Mouse (Mus musculus) lung, postnatal 0 days (tissue): ENCODE measurements around the gene Mgll.

Experiments used
- CTCF ChIP-seq: IDR thresholded peaks from 2 replicates; pipeline ENCODE4 v1.5.1; 2016; ENCODE audit warnings: antibody characterized with exemption, mild to moderate bottlenecking
- EP300 ChIP-seq: IDR thresholded peaks from 2 replicates; pipeline ENCODE4 v1.6.1; 2016; ENCODE audit warnings: antibody characterized with exemption, mild to moderate bottlenecking, control low read depth

DNA sequence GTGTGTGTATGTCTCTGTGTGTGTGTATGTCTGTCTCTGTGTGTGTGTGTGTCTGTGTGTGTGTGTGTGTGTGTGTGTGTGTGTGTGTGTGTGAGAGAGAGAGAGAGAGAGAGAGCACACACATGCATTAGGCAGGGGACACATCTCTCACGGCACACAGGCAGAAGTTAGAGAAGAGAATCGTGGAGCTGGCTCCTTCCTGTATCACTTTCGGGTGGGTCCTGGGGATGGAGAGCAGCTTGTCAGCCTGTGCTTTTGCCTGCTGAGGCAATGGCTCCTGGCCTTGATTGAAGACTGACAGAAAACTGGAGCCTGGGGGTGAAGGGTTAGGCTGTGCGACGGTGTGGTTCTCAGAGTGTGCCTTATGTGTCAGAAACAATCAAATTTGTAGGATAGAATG is 8.2 kb upstream of the Mgll start:
- TF ChIP-seq CTCF (no peak), EP300 (no peak)
